Mouse (Mus musculus): ENCODE results near the gene Cacna1a. TPM values are rescaled to one million over a fixed set of nuclear protein-coding genes. Genes with fewer than 3 reads are reported as not detected.
A peak's percentile ranks its signal among the peaks of the same experiment; 100 is the strongest.

Cacna1a gene
- polyA plus RNA-seq, 1 experiment from 2014 or later = 5.1 TPM

- Histone ChIP-seq H3K36me3 (ENCODE audit: control insufficient read depth, insufficient read depth, low read length) (no peaks in the 10 kb centered on the region), H3K4me3 (ENCODE audit: low read depth, low read length) (peak overlapping the region; percentile 96), H3K9ac (ENCODE audit: low read length) (peak overlapping the region; percentile 94), H3K4me1 (replicated peaks; ENCODE audit: control insufficient read depth, insufficient read depth, low read length) (peaks cover 50% of the 10 kb centered on the region), H3K27me3 (replicated peaks; ENCODE audit: control insufficient read depth, insufficient read depth, low read length) (no peaks in the 10 kb centered on the region), H3K4me2 (ENCODE audit: low read length) (peak overlapping the region; percentile 77), H3K27ac (ENCODE audit: low read depth) (peak overlapping the region; percentile 99), H3K9me3 (ENCODE audit: control insufficient read depth, low read length) (no peaks in the 10 kb centered on the region)
- WGBS = 3% methylated on average over 33 of the region's 33 CpGs
- ATAC-seq (replicated peaks; ENCODE audit: low FRiP score, low TSS enrichment, low read depth) (no peak), DNase-seq (ENCODE audit: low spot score) (peak; percentile 85)
Measured at GRCm38 (mm10) chr8:84659936-84660818, 271.9 kb downstream of the Cacna1a start.

DNA sequence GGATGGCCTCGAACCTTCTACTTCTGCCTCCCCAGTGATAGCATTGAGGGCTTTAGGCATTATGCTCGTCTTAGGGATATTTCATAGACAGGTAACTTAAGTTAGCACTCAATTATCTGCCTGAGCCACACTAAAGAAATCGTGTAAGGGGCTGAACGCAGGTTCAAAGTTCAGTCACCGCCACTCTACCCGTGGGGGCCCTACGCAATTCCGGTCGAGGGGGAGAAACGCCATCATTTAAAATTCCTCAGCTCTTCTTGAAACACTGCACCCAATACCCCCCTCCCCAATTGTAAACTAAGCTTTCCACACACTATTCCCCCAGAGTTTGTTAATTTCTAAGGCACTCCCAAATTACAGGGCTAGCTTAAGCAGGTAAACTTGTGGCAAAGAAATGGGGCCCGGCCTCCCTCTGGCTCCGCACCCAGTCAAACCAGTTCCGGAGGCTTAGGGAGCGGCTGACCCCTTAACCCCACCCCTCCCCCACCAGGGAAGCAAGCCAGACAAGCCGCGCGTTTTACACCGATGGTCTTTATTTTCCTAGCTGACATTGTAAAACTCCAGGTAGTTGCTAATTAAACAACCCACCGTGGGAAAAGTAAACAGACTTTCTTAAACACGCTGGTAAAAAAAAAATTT lies 272.7 kb downstream of the Cacna1a start:
- H3K9me3 ChIP-seq (ENCODE audit: control insufficient read depth, low read length) = no peaks in the 10 kb centered on the region
- peak overlapping the region; percentile 77 for H3K4me2 ChIP-seq (ENCODE audit: low read length)
- no peaks in the 10 kb centered on the region for H3K36me3 ChIP-seq (ENCODE audit: control insufficient read depth, insufficient read depth, low read length)
- ATAC-seq (replicated peaks; ENCODE audit: low FRiP score, low TSS enrichment, low read depth) (no peak), DNase-seq (ENCODE audit: low spot score) (peak; percentile 70)
- H3K4me1 ChIP-seq (replicated peaks; ENCODE audit: control insufficient read depth, insufficient read depth, low read length) = peaks cover 50% of the 10 kb centered on the region
- peak overlapping the region; percentile 99 for H3K27ac ChIP-seq (ENCODE audit: low read depth)
- WGBS = 1% methylated on average over 20 of the region's 20 CpGs
- H3K9ac ChIP-seq (ENCODE audit: low read length) = peak overlapping the region; percentile 94
- H3K4me3 ChIP-seq (ENCODE audit: low read depth, low read length) = peak overlapping the region; percentile 96
- H3K27me3 ChIP-seq (replicated peaks; ENCODE audit: control insufficient read depth, insufficient read depth, low read length) = no peaks in the 10 kb centered on the region

DNA sequence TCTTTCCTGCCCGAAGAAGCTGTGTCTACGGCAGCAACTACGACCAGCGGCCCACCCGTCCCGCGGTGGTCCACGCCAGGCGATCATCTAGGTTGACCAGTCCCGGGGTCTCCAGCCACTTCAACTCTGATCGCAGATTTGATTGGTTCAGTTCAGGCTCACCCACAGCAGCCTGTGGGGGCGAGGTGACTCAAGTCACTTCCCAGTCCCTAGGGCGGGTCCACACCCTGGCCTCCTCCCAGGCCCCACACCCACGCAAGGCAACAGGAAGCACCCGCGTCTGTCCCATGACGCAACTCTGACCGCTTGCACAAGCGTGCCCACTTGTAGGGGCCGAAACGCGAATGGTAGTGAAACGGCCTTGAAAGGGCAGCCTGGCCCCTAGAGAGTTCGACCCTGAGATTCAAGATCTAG lies 273.2 kb downstream of the Cacna1a start:
- ATAC-seq (replicated peaks; ENCODE audit: low FRiP score, low TSS enrichment, low read depth) = peak; percentile 11; the same call in 1 of the 2 replicates
- H3K4me1 ChIP-seq (replicated peaks; ENCODE audit: control insufficient read depth, insufficient read depth, low read length) = peaks cover 44% of the 10 kb centered on the region

GRCm38 (mm10) chr8:84661961-84662571 lies 273.8 kb downstream of the Cacna1a start:
- Histone ChIP-seq H3K9me3 (ENCODE audit: control insufficient read depth, low read length) (no peaks in the 10 kb centered on the region), H3K36me3 (ENCODE audit: control insufficient read depth, insufficient read depth, low read length) (no peaks in the 10 kb centered on the region), H3K27me3 (replicated peaks; ENCODE audit: control insufficient read depth, insufficient read depth, low read length) (no peaks in the 10 kb centered on the region), H3K27ac (ENCODE audit: low read depth) (peak overlapping the region; percentile 99), H3K9ac (ENCODE audit: low read length) (peak overlapping the region; percentile 94), H3K4me2 (ENCODE audit: low read length) (peak overlapping the region; percentile 77), H3K4me1 (replicated peaks; ENCODE audit: control insufficient read depth, insufficient read depth, low read length) (peaks cover 38% of the 10 kb centered on the region), H3K4me3 (ENCODE audit: low read depth, low read length) (peak overlapping the region; percentile 96)
- no peak for DNase-seq (ENCODE audit: low spot score)
- WGBS = under 1% methylated on average over 61 of the region's 61 CpGs
- ATAC-seq (replicated peaks; ENCODE audit: low FRiP score, low TSS enrichment, low read depth) = peak; percentile 0; the same call in 1 of the 2 replicates

More for the DNA sequence above, 273.2 kb downstream of the Cacna1a start:
- peak overlapping the region; percentile 96 for H3K4me3 ChIP-seq (ENCODE audit: low read depth, low read length)
- H3K36me3 ChIP-seq (ENCODE audit: control insufficient read depth, insufficient read depth, low read length) = no peaks in the 10 kb centered on the region
- under 1% methylated on average over 24 of the region's 24 CpGs for WGBS
- H3K27ac ChIP-seq (ENCODE audit: low read depth) = peak overlapping the region; percentile 99
- peak; percentile 87 for DNase-seq (ENCODE audit: low spot score)
- peak overlapping the region; percentile 94 for H3K9ac ChIP-seq (ENCODE audit: low read length)
- no peaks in the 10 kb centered on the region for H3K9me3 ChIP-seq (ENCODE audit: control insufficient read depth, low read length)
- H3K27me3 ChIP-seq (replicated peaks; ENCODE audit: control insufficient read depth, insufficient read depth, low read length) = no peaks in the 10 kb centered on the region
- H3K4me2 ChIP-seq (ENCODE audit: low read length) = peak overlapping the region; percentile 77

- H3K36me3 ChIP-seq (ENCODE audit: control insufficient read depth, insufficient read depth, low read length) = no peaks in the 10 kb centered on the region
- ATAC-seq (replicated peaks; ENCODE audit: low FRiP score, low TSS enrichment, low read depth) = peak; percentile 70
- H3K27ac ChIP-seq (ENCODE audit: low read depth) = peak within 1 kb of the TSS; percentile 99
- H3K9ac ChIP-seq (ENCODE audit: low read length) = peak within 1 kb of the TSS; percentile 94
- WGBS = 0% methylated on average over 27 of the region's 27 CpGs
- H3K9me3 ChIP-seq (ENCODE audit: control insufficient read depth, low read length) = no peaks in the 10 kb centered on the region
- peaks cover 33% of the 10 kb centered on the region for H3K4me1 ChIP-seq (replicated peaks; ENCODE audit: control insufficient read depth, insufficient read depth, low read length)
- no peaks in the 10 kb centered on the region for H3K27me3 ChIP-seq (replicated peaks; ENCODE audit: control insufficient read depth, insufficient read depth, low read length)
- H3K4me3 ChIP-seq (ENCODE audit: low read depth, low read length) = peak within 1 kb of the TSS; percentile 96
- peak; percentile 96 for DNase-seq (ENCODE audit: low spot score)
- peak within 1 kb of the TSS; percentile 77 for H3K4me2 ChIP-seq (ENCODE audit: low read length)
Measured at GRCm38 (mm10) chr8:84662581-84663065, 274.4 kb downstream of the Cacna1a start, which contains the start of gene Ier2. TSS of gene Ier2 (minus strand) at chr8:84662852.

DNA sequence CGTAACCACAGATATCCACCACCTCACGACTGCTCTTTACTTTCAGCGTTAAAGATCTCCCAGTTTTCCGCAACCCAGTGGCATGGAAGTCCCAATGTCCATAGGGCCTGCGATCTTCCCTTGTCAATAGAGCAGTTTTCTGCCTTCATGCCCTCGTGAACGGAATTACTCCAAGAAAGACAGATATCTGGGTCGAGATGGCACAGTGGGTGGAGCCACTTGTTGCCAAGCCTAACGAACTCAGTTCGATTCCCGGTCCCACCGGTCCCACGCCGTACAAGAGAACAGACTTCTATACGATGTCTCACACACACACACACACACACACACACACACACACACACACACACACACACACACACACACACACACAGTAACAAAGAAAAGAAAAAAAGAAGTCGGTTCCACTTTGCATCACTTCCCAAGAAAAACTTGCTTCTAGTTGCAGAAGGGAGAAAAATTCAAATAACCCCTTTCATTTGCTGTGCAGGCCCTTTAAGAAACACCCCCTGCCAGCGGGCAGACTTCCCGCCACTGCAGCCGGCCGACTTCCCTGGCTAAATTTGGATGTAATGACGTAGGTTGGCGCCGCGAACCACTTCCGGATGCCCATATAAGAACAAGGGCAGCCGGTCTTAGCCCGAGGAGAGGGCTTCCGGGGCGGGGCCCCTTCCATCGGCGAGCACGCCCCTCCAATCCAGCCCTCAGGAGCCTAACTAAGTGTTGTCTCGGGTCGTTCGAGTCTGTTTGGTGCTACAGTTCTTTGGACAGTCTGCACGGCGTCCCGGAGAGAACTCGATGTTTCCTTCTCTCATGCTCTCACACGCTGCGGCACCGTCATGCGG lies 275.5 kb downstream of the Cacna1a start:
- H3K36me3 ChIP-seq (ENCODE audit: control insufficient read depth, insufficient read depth, low read length) = 0 out of 2 replicates have a peak, but pooled peaks cover 6% of the 10 kb centered on the region
- peaks cover 28% of the 10 kb centered on the region for H3K4me1 ChIP-seq (replicated peaks; ENCODE audit: control insufficient read depth, insufficient read depth, low read length)
- peak overlapping the region; percentile 96 for H3K4me3 ChIP-seq (ENCODE audit: low read depth, low read length)
- no peaks in the 10 kb centered on the region for H3K27me3 ChIP-seq (replicated peaks; ENCODE audit: control insufficient read depth, insufficient read depth, low read length)
- DNase-seq (ENCODE audit: low spot score) = peak; percentile 94
- no peaks in the 10 kb centered on the region for H3K9me3 ChIP-seq (ENCODE audit: control insufficient read depth, low read length)
- peak overlapping the region; percentile 94 for H3K9ac ChIP-seq (ENCODE audit: low read length)
- peak overlapping the region; percentile 99 for H3K27ac ChIP-seq (ENCODE audit: low read depth)
- WGBS = 3% methylated on average over 43 of the region's 43 CpGs
- H3K4me2 ChIP-seq (ENCODE audit: low read length) = peak overlapping the region; percentile 77
- ATAC-seq (replicated peaks; ENCODE audit: low FRiP score, low TSS enrichment, low read depth) = peak; percentile 77

GRCm38 (mm10) chr8:84664566-84665384 lies 276.5 kb downstream of the Cacna1a start:
- DNase-seq (ENCODE audit: low spot score) (peak; percentile 92), ATAC-seq (replicated peaks; ENCODE audit: low FRiP score, low TSS enrichment, low read depth) (no peak; the same call in 1 of the 2 replicates)
- H3K9me3 ChIP-seq (ENCODE audit: control insufficient read depth, low read length) = no peaks in the 10 kb centered on the region
- H3K4me1 ChIP-seq (replicated peaks; ENCODE audit: control insufficient read depth, insufficient read depth, low read length) = peaks cover 19% of the 10 kb centered on the region
- H3K9ac ChIP-seq (ENCODE audit: low read length) = peak overlapping the region; percentile 77
- no peaks in the 10 kb centered on the region for H3K27me3 ChIP-seq (replicated peaks; ENCODE audit: control insufficient read depth, insufficient read depth, low read length)
- 2% methylated on average over 29 of the region's 29 CpGs for WGBS
- H3K4me2 ChIP-seq (ENCODE audit: low read length) = peak overlapping the region; percentile 77
- H3K4me3 ChIP-seq (ENCODE audit: low read depth, low read length) = peak overlapping the region; percentile 96
- H3K36me3 ChIP-seq (ENCODE audit: control insufficient read depth, insufficient read depth, low read length) = peaks cover 13% of the 10 kb centered on the region; the same call in 1 of the 2 replicates
- peak overlapping the region; percentile 93 for H3K27ac ChIP-seq (ENCODE audit: low read depth)
